Mouse (Mus musculus): ENCODE measurements around the gene Grip1.

GRCm38 (mm10) chr10:119431801-119432200 lies 21.8 kb upstream of the Grip1 start:
- TF ChIP-seq MYOD1 (IDR thresholded peaks at IDR 0.05; ENCODE audit: control insufficient read depth in 1 of 3, insufficient read length in 2 of 3, low read depth in 2 of 3) (no peak), MAX (IDR thresholded peaks at IDR 0.05; ENCODE audit: low read depth) (no peak), USF1 (IDR thresholded peaks at IDR 0.05; ENCODE audit: low read depth) (no peak), POLR2A (IDR thresholded peaks at IDR 0.05; ENCODE audit: insufficient read length, low read depth) (no peak), TCF12 (IDR thresholded peaks at IDR 0.05; ENCODE audit: insufficient read depth, poor library complexity, severe bottlenecking) (no peak), MYOG (IDR thresholded peaks at IDR 0.05; ENCODE audit: control insufficient read depth in 1 of 3, insufficient read depth in 1 of 3, insufficient read length in 2 of 3, low read depth in 2 of 3) (no peak), E2F4 (IDR thresholded peaks at IDR 0.05; ENCODE audit: insufficient read depth) (no peak), POLR2AphosphoS2 (IDR thresholded peaks at IDR 0.05; ENCODE audit: insufficient read length, low read depth) (no peak), TCF3 (IDR thresholded peaks at IDR 0.05; ENCODE audit: insufficient read length, low read depth) (no peak)

Data from myocyte (in vitro differentiated cells).